Mouse (Mus musculus) olfactory bulb, adult 2 months (tissue): ENCODE measurements around the gene Gm21983.

Experiments used
- CTCF ChIP-seq: fragments of 200-500 bp; IDR thresholded peaks from 2 replicates; pipeline ENCODE4 v1.5.1; 2012; ENCODE audit warnings: low read depth, mild to moderate bottlenecking, low read length, moderate library complexity; ENCODE audit not compliant: insufficient read depth
- POLR2A ChIP-seq: fragments of 200-500 bp; IDR thresholded peaks from 2 replicates; pipeline ENCODE4 v1.6.1; 2012; ENCODE audit warnings: mild to moderate bottlenecking, low read depth, low read length, moderate library complexity; ENCODE audit not compliant: insufficient read depth

GRCm38 (mm10) chr7:27219937-27220336 lies 39.1 kb upstream of the Gm21983 start:
- TF ChIP-seq CTCF = no peak
- no peak for TF ChIP-seq POLR2A
